Mouse (Mus musculus): ENCODE results near the gene Dnah6. TPM values are rescaled to one million over a fixed set of nuclear protein-coding genes. Genes with fewer than 3 reads are reported as not detected.

The Dnah6 gene
- polyA plus RNA-seq, 1 experiment from 2014 or later: 0.02 TPM

DNA sequence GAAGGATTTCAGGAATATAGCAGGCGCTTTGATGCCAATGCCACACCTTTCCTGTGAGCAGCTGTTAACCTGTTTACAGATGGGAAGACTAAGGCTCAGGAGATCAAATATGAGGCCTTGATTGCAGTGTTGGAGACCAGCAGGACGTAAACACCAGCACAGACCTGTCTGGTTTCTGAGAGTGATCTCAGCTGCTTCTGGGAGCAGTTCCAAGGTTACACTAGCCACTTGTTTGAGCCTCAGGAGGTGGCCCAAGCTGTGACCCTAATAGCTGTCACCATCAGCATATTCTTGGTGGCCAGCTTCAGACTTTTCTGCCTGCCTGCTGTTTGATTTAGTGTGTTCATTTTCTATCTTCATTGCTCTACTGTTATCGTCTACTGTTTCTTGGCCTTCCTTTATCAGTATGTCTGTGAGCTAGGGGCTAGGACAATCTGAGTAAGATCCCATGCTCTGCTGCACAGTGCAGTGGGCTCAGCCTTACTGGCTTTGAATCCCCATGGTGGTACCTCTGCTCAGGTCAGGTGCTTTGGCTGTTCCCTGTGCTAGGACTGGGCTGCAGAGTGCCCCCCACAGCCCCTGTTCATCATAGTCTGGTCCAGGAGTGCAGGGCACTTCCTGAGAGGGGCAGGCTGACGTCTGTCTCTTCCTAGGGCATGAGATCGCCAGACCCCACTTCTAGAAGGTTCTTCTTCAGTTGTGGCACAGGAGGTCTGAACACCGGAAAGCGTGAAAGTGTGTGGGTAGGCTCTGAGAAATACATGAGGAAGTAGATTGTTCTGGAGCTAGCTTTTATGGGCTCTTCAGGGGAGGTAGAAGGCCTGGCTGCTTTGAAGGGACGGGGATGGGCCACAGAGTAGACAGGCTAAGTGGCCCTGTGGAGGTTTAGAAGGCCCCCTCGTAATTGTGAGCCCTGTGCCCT, 33.1 kb upstream of the Dnah6 start:
- Histone ChIP-seq H3K36me3 (ENCODE audit: control insufficient read depth, insufficient read depth, low read length) (peaks cover 10% of the 10 kb centered on the region; the same call in 1 of the 2 replicates), H3K4me2 (replicated peaks; ENCODE audit: low read depth) (no peak overlapping the region), H3K4me1 (replicated peaks; ENCODE audit: control insufficient read depth, insufficient read depth) (no peaks in the 10 kb centered on the region), H3K4me3 (ENCODE audit: low read depth, low read length) (no peak overlapping the region), H3K9ac (ENCODE audit: low read length) (no peak overlapping the region), H3K27ac (replicated peaks) (no peak overlapping the region), H3K9me3 (ENCODE audit: control insufficient read depth, low read length) (no peaks in the 10 kb centered on the region), H3K27me3 (ENCODE audit: control insufficient read depth, insufficient read depth, low read length) (no peaks in the 10 kb centered on the region)
- TF ChIP-seq CTCF (IDR thresholded peaks at IDR 0.05; ENCODE audit: low read depth) (no peak), EP300 (optimal IDR thresholded peaks at IDR 0.05) (no peak)
- no peak for ATAC-seq (ENCODE audit: low FRiP score, low TSS enrichment)
- WGBS: 69% methylated on average over 9 of the region's 9 CpGs
- DNase-seq (ENCODE audit: low spot score): no peak

- H3K9me3 ChIP-seq (ENCODE audit: control insufficient read depth, low read length): no peaks in the 10 kb centered on the region
- WGBS: 65% methylated on average over 4 of the region's 4 CpGs
- ATAC-seq (ENCODE audit: low FRiP score, low TSS enrichment) (no peak), DNase-seq (ENCODE audit: low spot score) (no peak)
- H3K4me3 ChIP-seq (ENCODE audit: low read depth, low read length): no peak overlapping the region
- H3K9ac ChIP-seq (ENCODE audit: low read length): no peak overlapping the region
- H3K4me2 ChIP-seq (replicated peaks; ENCODE audit: low read depth): no peak overlapping the region
- no peak overlapping the region for H3K27ac ChIP-seq (replicated peaks)
- peaks cover 10% of the 10 kb centered on the region; the same call in 1 of the 2 replicates for H3K36me3 ChIP-seq (ENCODE audit: control insufficient read depth, insufficient read depth, low read length)
- no peak for TF ChIP-seq EP300 (optimal IDR thresholded peaks at IDR 0.05)
- TF ChIP-seq CTCF (IDR thresholded peaks at IDR 0.05; ENCODE audit: low read depth): no peak
- H3K27me3 ChIP-seq (ENCODE audit: control insufficient read depth, insufficient read depth, low read length): no peaks in the 10 kb centered on the region
- 0 out of 2 replicates have a peak, but pooled peaks cover 2% of the 10 kb centered on the region for H3K4me1 ChIP-seq (replicated peaks; ENCODE audit: control insufficient read depth, insufficient read depth)
Measured at GRCm38 (mm10) chr6:73253584-73253983, 32.1 kb upstream of the Dnah6 start.

DNA sequence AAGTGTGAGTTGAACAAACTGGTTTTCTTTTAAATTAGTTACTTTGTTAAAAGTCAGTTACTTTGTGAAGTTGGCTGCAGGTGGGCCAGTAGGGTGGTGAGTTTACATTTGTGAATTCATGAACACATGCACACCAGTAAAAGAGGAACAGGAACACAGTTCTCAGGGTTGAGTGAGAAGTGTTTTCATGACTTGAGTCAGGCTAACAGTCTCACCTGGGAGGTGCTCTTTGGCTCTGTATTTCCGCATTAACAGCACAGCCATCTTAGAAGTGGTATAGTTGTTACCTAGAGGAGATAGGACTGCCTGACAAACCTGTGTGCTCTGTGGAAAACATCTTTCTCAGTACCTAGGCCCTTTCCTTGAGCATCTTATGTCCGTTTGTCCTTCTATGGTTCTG, 31.6 kb upstream of the Dnah6 start:
- no peak for ATAC-seq (ENCODE audit: low FRiP score, low TSS enrichment)
- TF ChIP-seq EP300 (optimal IDR thresholded peaks at IDR 0.05) (no peak), CTCF (IDR thresholded peaks at IDR 0.05; ENCODE audit: low read depth) (no peak)
- DNase-seq (ENCODE audit: low spot score): no peak
- H3K27ac ChIP-seq (replicated peaks): no peak overlapping the region
- H3K4me2 ChIP-seq (replicated peaks; ENCODE audit: low read depth): no peak overlapping the region
- H3K36me3 ChIP-seq (ENCODE audit: control insufficient read depth, insufficient read depth, low read length): peaks cover 10% of the 10 kb centered on the region; the same call in 1 of the 2 replicates
- H3K9ac ChIP-seq (ENCODE audit: low read length): no peak overlapping the region
- H3K4me3 ChIP-seq (ENCODE audit: low read depth, low read length): no peak overlapping the region
- no peaks in the 10 kb centered on the region for H3K27me3 ChIP-seq (ENCODE audit: control insufficient read depth, insufficient read depth, low read length)
- H3K4me1 ChIP-seq (replicated peaks; ENCODE audit: control insufficient read depth, insufficient read depth): 0 out of 2 replicates have a peak, but pooled peaks cover 2% of the 10 kb centered on the region
- 87% methylated on average over 2 of the region's 2 CpGs for WGBS
- H3K9me3 ChIP-seq (ENCODE audit: control insufficient read depth, low read length): no peaks in the 10 kb centered on the region

GRCm38 (mm10) chr6:73252396-73252795, 30.9 kb upstream of the Dnah6 start:
- TF ChIP-seq EP300 (optimal IDR thresholded peaks at IDR 0.05) (no peak), CTCF (IDR thresholded peaks at IDR 0.05; ENCODE audit: low read depth) (no peak)
- DNase-seq (ENCODE audit: low spot score): no peak
- Histone ChIP-seq H3K27me3 (ENCODE audit: control insufficient read depth, insufficient read depth, low read length) (no peaks in the 10 kb centered on the region), H3K9ac (ENCODE audit: low read length) (no peak overlapping the region), H3K4me2 (replicated peaks; ENCODE audit: low read depth) (no peak overlapping the region), H3K36me3 (ENCODE audit: control insufficient read depth, insufficient read depth, low read length) (peaks cover 7% of the 10 kb centered on the region; the same call in 1 of the 2 replicates), H3K9me3 (ENCODE audit: control insufficient read depth, low read length) (no peaks in the 10 kb centered on the region), H3K4me3 (ENCODE audit: low read depth, low read length) (no peak overlapping the region), H3K4me1 (replicated peaks; ENCODE audit: control insufficient read depth, insufficient read depth) (0 out of 2 replicates have a peak, but pooled peaks cover 2% of the 10 kb centered on the region), H3K27ac (replicated peaks) (no peak overlapping the region)
- ATAC-seq (ENCODE audit: low FRiP score, low TSS enrichment): no peak

DNA sequence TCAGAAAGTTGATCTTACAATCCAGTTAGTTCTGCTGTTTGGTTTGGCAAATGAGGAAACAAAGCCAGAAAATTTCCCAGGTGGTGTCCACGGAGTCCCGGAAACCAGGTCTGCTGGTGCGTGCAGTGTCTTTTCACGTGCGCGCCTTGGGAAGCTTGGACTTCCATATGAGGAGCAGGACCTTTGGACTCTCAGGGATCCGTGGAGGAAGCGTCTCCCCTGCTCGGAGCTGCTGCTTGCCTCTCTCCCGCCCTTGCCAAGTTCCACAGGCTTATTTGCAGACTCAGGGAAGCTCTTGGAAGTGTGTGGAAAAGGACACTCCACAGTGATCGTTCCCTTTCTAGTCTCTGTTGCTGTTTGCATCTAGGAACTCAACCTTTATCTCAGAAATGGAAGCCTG, 29.9 kb upstream of the Dnah6 start:
- H3K9ac ChIP-seq (ENCODE audit: low read length): no peak overlapping the region
- no peak overlapping the region for H3K4me3 ChIP-seq (ENCODE audit: low read depth, low read length)
- H3K4me1 ChIP-seq (replicated peaks; ENCODE audit: control insufficient read depth, insufficient read depth): 0 out of 2 replicates have a peak, but pooled peaks cover 2% of the 10 kb centered on the region
- TF ChIP-seq EP300 (optimal IDR thresholded peaks at IDR 0.05) (no peak), CTCF (IDR thresholded peaks at IDR 0.05; ENCODE audit: low read depth) (no peak)
- ATAC-seq (ENCODE audit: low FRiP score, low TSS enrichment): no peak
- H3K9me3 ChIP-seq (ENCODE audit: control insufficient read depth, low read length): no peaks in the 10 kb centered on the region
- peaks cover under 1% of the 10 kb centered on the region; the same call in 1 of the 2 replicates for H3K36me3 ChIP-seq (ENCODE audit: control insufficient read depth, insufficient read depth, low read length)
- no peak overlapping the region for H3K4me2 ChIP-seq (replicated peaks; ENCODE audit: low read depth)
- DNase-seq (ENCODE audit: low spot score): no peak
- H3K27ac ChIP-seq (replicated peaks): no peak overlapping the region
- H3K27me3 ChIP-seq (ENCODE audit: control insufficient read depth, insufficient read depth, low read length): no peaks in the 10 kb centered on the region
- 79% methylated on average over 11 of the region's 11 CpGs for WGBS

DNA sequence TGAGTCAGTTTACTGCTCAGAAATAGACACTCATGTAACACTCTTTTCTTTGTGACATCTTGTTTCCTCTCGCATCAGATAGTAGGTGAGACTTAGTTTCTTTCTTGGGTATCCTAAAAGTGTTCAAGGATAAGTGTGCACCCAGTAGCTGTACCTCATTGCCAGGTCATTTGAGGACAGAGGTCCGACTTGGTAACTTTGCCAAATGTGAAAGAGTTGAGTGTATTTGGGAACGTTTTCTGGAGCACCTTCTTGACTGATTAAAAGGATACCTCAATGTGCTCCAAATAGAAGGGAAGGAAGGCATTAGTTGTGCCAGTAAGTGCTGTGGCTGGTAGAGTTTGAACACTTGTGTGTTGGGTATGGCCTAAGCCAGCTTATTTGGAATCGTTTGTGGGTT, 28.4 kb upstream of the Dnah6 start:
- Histone ChIP-seq H3K27ac (replicated peaks) (no peak overlapping the region), H3K4me3 (ENCODE audit: low read depth, low read length) (no peak overlapping the region), H3K4me2 (replicated peaks; ENCODE audit: low read depth) (no peak overlapping the region; the same call in 1 of the 2 replicates), H3K9me3 (ENCODE audit: control insufficient read depth, low read length) (no peaks in the 10 kb centered on the region), H3K36me3 (ENCODE audit: control insufficient read depth, insufficient read depth, low read length) (no peaks in the 10 kb centered on the region), H3K4me1 (replicated peaks; ENCODE audit: control insufficient read depth, insufficient read depth) (0 out of 2 replicates have a peak, but pooled peaks cover 2% of the 10 kb centered on the region), H3K27me3 (ENCODE audit: control insufficient read depth, insufficient read depth, low read length) (no peaks in the 10 kb centered on the region), H3K9ac (ENCODE audit: low read length) (no peak overlapping the region)
- DNase-seq (ENCODE audit: low spot score) (no peak), ATAC-seq (ENCODE audit: low FRiP score, low TSS enrichment) (no peak)
- WGBS: 73% methylated on average over 4 of the region's 4 CpGs
- TF ChIP-seq EP300 (optimal IDR thresholded peaks at IDR 0.05) (no peak), CTCF (IDR thresholded peaks at IDR 0.05; ENCODE audit: low read depth) (no peak)
